Mouse (Mus musculus) cerebellum, adult 8-10 months (tissue): ENCODE data around the gene Rps8.
A peak's percentile ranks its signal among the peaks of the same experiment; 100 is the strongest.

Source experiments
- DNase-seq: peaks from one replicate; pipeline ENCODE4 v3.0.0; 2022

Gene Rps8

GRCm38 (mm10) chr4:117148047-117148713 lies 7.9 kb downstream of the Rps8 start:
- no peak for DNase-seq

- peak; percentile 82 for DNase-seq
Measured at GRCm38 (mm10) chr4:117146176-117146575, 9.9 kb downstream of the Rps8 start.

- no peak for DNase-seq
Measured at GRCm38 (mm10) chr4:117145248-117145647, 10.8 kb downstream of the Rps8 start.

- DNase-seq = no peak
Measured at GRCm38 (mm10) chr4:117143023-117143422, 13.0 kb downstream of the Rps8 start.

GRCm38 (mm10) chr4:117140613-117141012 lies 15.4 kb downstream of the Rps8 start:
- DNase-seq = no peak

- no peak for DNase-seq
Measured at GRCm38 (mm10) chr4:117139217-117139612, 16.8 kb downstream of the Rps8 start.

GRCm38 (mm10) chr4:117138295-117139216 lies 17.5 kb downstream of the Rps8 start:
- no peak for DNase-seq

- no peak for DNase-seq
Measured at GRCm38 (mm10) chr4:117136034-117136433, 20.0 kb downstream of the Rps8 start.

- no peak for DNase-seq
Measured at GRCm38 (mm10) chr4:117134601-117134995, 21.4 kb downstream of the Rps8 start.

- DNase-seq = peak; percentile 99
Measured at GRCm38 (mm10) chr4:117133817-117134600, 22.0 kb downstream of the Rps8 start, which contains the start of gene Plk3. Gene Plk3 (minus strand): TSS chr4:117133963.

GRCm38 (mm10) chr4:117133366-117133796 lies 22.7 kb downstream of the Rps8 start:
- no peak for DNase-seq

- no peak for DNase-seq
Measured at GRCm38 (mm10) chr4:117132794-117133143, 23.3 kb downstream of the Rps8 start.

GRCm38 (mm10) chr4:117131890-117132793 lies 23.9 kb downstream of the Rps8 start:
- no peak for DNase-seq

GRCm38 (mm10) chr4:117131198-117131597 lies 24.8 kb downstream of the Rps8 start:
- no peak for DNase-seq

GRCm38 (mm10) chr4:117130790-117131189 lies 25.3 kb downstream of the Rps8 start:
- no peak for DNase-seq

- DNase-seq = no peak
Measured at GRCm38 (mm10) chr4:117127991-117128686, 27.9 kb downstream of the Rps8 start.

- no peak for DNase-seq
Measured at GRCm38 (mm10) chr4:117126675-117127290, 29.3 kb downstream of the Rps8 start, which contains the start of gene Tctex1d4. Gene Tctex1d4 (plus strand): TSS chr4:117126794.

- DNase-seq = no peak
Measured at GRCm38 (mm10) chr4:117125910-117126674, 30.0 kb downstream of the Rps8 start.

GRCm38 (mm10) chr4:117125348-117125909 lies 30.6 kb downstream of the Rps8 start, which contains the start of gene Btbd19:
Gene Btbd19 (minus strand): TSS chr4:117125725.
- DNase-seq = no peak
